Mouse (Mus musculus) midbrain, embryonic 10.5 days (tissue): ENCODE data around the gene Glis3. TPM values are rescaled to one million over a fixed set of nuclear protein-coding genes. Genes with fewer than 3 reads are reported as not detected.

Experiments
- DNase-seq: peaks from one replicate; pipeline ENCODE4 v3.0.0-alpha.2; 2017; ENCODE audit warnings: low spot score
- H3K27ac ChIP-seq: fragments of 300-500 bp; sonication (generic); replicated peaks from 2 replicates; pipeline ENCODE4 v1.5.1; 2016; ENCODE audit warnings: mild to moderate bottlenecking
- H3K27me3 ChIP-seq: fragments of 300-500 bp; sonication (generic); 2 replicates; pipeline ENCODE4 v1.6.1; 2016; ENCODE audit warnings: low read depth, mild to moderate bottlenecking; ENCODE audit not compliant: poor library complexity, severe bottlenecking
- H3K36me3 ChIP-seq: fragments of 300-500 bp; sonication (generic); 2 replicates; pipeline ENCODE4 v1.6.1; 2016; ENCODE audit warnings: mild to moderate bottlenecking, moderate library complexity
- H3K4me1 ChIP-seq: fragments of 300-500 bp; sonication (generic); 2 replicates; pipeline ENCODE4 v1.6.1; 2016
- H3K4me3 ChIP-seq: fragments of 300-500 bp; sonication (generic); 2 replicates; pipeline ENCODE4 v1.5.1; 2016; ENCODE audit warnings: mild to moderate bottlenecking, moderate library complexity
- H3K9me3 ChIP-seq: fragments of 300-500 bp; sonication (generic); replicated peaks from 2 replicates; pipeline ENCODE4 v1.6.1; 2016; ENCODE audit warnings: mild to moderate bottlenecking
- WGBS: fragments of 180-500 bp; shearing (Covaris S2); methylation state at CpG from one replicate; pipeline ENCODE4 v1.1.7; 2016; 5-methylcytosine and 5-hydroxymethylcytosine counted together
- polyA plus RNA-seq: library from polyadenylated mRNA; unstranded; fragments of >200 nt; fragmentation: Nextera tagmentation; extraction: Ambion mirVana; gene quantifications from 2 replicates; pipeline ENCODE4 v1.2.1, GENCODE M21; 2016

Gene Glis3
- polyA plus RNA-seq, 1 experiment from 2014 or later, result 4.3 TPM

DNA sequence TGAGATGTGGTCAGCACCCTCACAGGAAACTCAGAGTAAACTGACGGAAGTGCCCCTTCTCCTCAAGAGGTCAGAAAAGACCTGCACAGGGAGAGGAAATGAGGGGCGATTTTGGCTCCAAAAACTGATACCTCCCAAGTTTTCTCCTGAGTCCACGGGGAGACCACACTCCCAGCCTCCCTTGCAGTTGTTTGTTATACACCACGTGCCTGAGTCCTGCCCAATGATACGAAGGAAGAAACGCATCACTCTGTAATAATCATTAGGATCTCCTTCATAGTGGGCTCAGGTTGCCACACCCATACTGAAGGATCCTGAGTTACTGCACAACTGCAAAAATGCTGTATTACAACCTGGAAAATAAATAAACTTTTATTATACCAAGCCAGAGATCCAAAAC, 161.0 kb downstream of the Glis3 start:
- H3K4me3 ChIP-seq, result no peak overlapping the region
- no peaks in the 10 kb centered on the region for H3K27me3 ChIP-seq
- H3K4me1 ChIP-seq, result peaks cover 37% of the 10 kb centered on the region
- no peaks in the 10 kb centered on the region for H3K36me3 ChIP-seq
- no peak for DNase-seq
- 90% methylated on average over 6 of the region's 6 CpGs for WGBS
- H3K9me3 ChIP-seq, result no peaks in the 10 kb centered on the region
- H3K27ac ChIP-seq, result no peak overlapping the region

DNA sequence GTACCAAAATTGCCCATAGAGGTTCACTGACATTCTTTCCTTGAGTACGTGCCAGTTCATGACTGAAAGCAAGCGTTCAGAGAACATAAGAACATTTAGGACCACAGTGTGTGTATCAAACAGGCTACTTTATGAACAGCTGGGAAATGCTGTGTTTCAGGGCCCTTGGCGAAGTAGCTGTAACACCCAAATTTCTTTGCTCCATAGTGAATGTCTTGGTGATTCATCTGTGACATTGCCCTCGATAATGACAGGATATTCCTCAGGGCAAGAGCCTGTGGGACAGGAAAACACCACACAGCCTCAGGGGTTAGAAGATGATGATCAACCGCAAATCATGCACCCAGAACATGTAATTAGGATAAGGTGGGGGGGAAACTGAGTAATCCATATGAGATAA, 161.6 kb downstream of the Glis3 start:
- no peaks in the 10 kb centered on the region for H3K27me3 ChIP-seq
- H3K4me1 ChIP-seq, result peaks cover 37% of the 10 kb centered on the region
- WGBS, result 92% methylated on average over 5 of the region's 5 CpGs
- H3K4me3 ChIP-seq, result no peak overlapping the region
- no peak for DNase-seq
- no peaks in the 10 kb centered on the region for H3K36me3 ChIP-seq
- no peaks in the 10 kb centered on the region for H3K9me3 ChIP-seq
- no peak overlapping the region for H3K27ac ChIP-seq

DNA sequence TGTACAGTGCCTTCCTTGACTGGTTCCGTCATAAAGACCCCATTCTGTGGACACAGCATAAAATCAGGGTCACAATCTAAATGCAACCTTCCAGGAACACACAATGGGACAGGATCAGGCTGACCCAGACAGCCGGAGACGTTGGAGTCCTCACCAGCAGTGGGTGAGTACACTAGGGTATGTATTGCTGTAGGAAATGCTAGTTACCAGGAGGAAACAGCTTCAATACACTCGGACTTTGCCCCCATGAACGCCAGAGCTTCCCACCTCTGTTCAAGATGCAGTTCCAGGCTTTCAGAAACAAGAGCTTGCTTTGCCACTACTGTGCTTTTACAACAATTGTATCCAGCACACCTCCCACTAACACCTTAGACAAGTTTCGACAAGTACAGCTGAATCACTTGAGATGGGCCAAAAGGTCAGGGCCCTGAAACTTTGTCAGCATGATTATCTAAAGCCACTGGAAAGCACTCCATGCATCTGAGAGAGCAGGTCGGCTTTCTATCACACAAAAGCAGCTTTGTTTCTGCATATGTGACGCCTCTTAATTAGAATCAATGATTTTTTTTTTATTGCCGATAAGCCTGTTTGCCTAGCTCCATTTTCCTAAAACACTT, 162.3 kb downstream of the Glis3 start:
- Histone ChIP-seq H3K27ac (no peak overlapping the region), H3K9me3 (no peaks in the 10 kb centered on the region), H3K4me3 (no peak overlapping the region), H3K4me1 (peaks cover 40% of the 10 kb centered on the region), H3K36me3 (no peaks in the 10 kb centered on the region), H3K27me3 (no peaks in the 10 kb centered on the region)
- 56% methylated on average over 9 of the region's 9 CpGs for WGBS
- no peak for DNase-seq

DNA sequence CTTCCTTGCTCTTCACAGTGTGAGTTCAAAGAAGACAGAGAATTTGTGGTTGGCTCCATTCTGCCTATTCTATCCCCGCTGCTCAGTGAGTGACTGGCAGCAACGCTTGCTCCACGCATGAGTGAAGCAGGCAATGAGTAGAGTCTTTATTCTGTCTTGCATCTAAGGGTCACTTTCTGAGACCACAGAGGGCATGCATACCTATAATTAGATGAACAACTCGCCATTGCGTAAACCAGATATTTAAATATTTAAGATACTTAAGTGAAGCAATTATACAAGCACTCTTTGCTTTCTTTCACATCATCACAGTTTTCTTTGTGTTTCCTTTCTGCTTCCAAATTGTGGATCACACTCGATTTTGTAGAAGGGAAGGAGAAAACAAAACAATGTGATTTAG, 163.4 kb downstream of the Glis3 start:
- peaks cover 40% of the 10 kb centered on the region for H3K4me1 ChIP-seq
- H3K27ac ChIP-seq, result no peak overlapping the region
- WGBS, result 63% methylated on average over 6 of the region's 6 CpGs

DNA sequence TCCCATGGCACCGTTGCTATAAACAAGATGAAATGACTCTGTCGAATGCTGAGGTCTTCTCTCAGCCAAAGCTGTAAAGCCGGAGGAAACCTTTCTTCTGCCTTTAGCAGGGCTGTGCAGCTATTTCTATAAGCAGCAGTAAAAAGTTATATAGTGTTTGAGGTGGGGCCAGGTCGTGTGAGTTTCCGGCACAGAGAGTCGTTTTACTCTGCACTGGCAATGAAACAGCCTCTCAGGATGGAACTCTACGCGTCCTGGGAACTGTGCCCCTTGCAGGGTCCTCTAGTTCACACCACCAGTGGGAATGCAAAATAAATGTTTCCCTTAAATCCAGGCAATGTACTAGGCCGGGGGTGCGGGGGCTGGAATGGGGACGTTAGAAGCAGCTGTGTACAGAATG, 167.4 kb downstream of the Glis3 start:
- DNase-seq, result no peak
- Histone ChIP-seq H3K27ac (no peak overlapping the region), H3K4me1 (peaks cover 23% of the 10 kb centered on the region), H3K4me3 (no peak overlapping the region), H3K9me3 (no peaks in the 10 kb centered on the region; the same call in 1 of the 2 replicates), H3K27me3 (no peaks in the 10 kb centered on the region), H3K36me3 (no peaks in the 10 kb centered on the region)
- WGBS, result 91% methylated on average over 11 of the region's 11 CpGs

More for the DNA sequence above, 163.4 kb downstream of the Glis3 start:
- no peak overlapping the region for H3K4me3 ChIP-seq
- no peaks in the 10 kb centered on the region for H3K36me3 ChIP-seq
- no peak for DNase-seq
- H3K27me3 ChIP-seq, result no peaks in the 10 kb centered on the region
- no peaks in the 10 kb centered on the region for H3K9me3 ChIP-seq

DNA sequence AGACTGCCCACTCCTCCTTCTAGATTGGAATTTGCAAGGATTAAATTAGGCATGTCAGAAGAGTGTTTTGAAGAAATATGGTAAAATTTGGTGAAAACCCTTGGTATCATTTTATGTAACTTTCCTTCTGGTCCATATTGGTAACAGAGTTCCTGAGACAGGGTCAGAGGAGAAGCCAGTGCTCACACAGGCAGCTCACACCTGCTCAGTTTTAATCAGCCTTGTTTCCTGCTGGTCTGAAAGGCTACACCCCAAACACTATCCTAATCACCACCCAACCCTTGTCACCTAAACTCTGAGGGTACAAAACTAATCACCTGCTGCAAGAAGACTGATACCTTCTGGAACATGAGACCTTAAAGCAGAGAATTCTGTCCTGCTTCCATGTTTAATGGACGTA, 168.0 kb downstream of the Glis3 start:
- no peak for DNase-seq
- H3K27ac ChIP-seq, result no peak overlapping the region
- WGBS, result 96% methylated on average over 1 of the region's 1 CpGs
- no peaks in the 10 kb centered on the region for H3K27me3 ChIP-seq
- no peak overlapping the region for H3K4me3 ChIP-seq
- peaks cover 18% of the 10 kb centered on the region for H3K4me1 ChIP-seq
- no peaks in the 10 kb centered on the region for H3K36me3 ChIP-seq
- no peaks in the 10 kb centered on the region; the same call in 1 of the 2 replicates for H3K9me3 ChIP-seq

DNA sequence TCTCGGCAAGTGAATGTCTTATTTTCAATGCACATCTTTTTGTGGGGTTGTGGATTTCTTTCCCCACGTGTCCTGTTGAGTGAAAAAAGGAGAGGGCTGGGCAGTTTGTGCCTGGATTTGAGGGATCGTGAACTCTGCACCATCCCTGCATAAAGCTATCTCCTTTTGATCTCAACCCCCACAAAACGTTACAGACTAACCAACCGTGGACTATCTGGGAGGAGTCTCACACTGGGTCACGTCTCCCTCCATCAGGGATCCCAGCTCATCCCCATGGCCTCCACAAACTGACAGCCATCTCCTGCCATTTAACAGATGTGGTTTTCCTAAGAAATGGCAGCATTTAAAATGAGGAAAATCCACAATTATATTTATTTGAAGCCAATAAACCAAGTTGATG, 174.5 kb downstream of the Glis3 start:
- Histone ChIP-seq H3K27ac (no peak overlapping the region), H3K9me3 (no peaks in the 10 kb centered on the region; the same call in 1 of the 2 replicates), H3K4me3 (no peak overlapping the region), H3K36me3 (no peaks in the 10 kb centered on the region), H3K4me1 (0 out of 2 replicates have a peak, but pooled peaks cover 5% of the 10 kb centered on the region), H3K27me3 (no peaks in the 10 kb centered on the region)
- DNase-seq, result no peak
- 44% methylated on average over 6 of the region's 6 CpGs for WGBS

DNA sequence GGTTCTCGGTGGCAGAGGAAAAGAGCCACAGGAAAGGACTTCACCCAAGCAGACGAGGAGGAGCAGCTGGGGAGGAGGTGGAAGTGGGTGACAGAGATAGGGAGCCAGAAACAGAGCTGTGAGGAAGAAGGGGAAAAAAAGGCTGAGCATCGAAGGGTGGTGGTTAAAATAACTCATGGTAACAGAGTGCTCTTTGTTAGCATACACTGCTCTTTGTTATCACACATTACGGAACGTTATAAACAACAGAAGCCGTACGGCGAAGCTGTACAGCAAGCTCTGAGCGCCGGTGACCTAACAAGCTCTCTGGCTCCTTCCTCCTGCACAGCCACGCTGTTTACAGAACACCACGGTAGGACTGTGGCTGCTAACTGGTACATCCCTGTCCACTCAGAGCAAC, 176.9 kb downstream of the Glis3 start:
- Histone ChIP-seq H3K4me3 (no peak overlapping the region), H3K9me3 (no peaks in the 10 kb centered on the region), H3K27me3 (no peaks in the 10 kb centered on the region), H3K36me3 (no peaks in the 10 kb centered on the region), H3K4me1 (0 out of 2 replicates have a peak, but pooled peaks cover 5% of the 10 kb centered on the region), H3K27ac (no peak overlapping the region)
- WGBS, result 89% methylated on average over 12 of the region's 12 CpGs
- no peak for DNase-seq

DNA sequence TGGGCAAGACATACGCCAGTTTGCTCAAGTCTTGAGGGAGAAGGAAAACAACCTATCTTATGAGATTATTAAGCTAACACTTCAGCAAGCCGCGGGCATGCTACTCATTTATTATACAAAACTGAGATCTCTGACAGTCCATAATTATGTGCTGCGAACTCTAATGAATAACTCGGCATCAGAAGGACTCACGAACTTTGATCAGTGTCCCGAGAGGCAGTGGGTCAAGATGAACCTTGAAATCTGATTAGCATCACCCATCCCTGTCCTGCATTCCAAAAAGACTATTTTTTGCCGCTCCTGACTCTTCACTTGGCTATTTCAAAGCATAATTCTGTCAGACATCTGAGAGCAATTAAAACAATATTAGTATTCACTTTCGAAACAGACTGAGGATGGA, 178.9 kb downstream of the Glis3 start:
- Histone ChIP-seq H3K4me1 (0 out of 2 replicates have a peak, but pooled peaks cover 5% of the 10 kb centered on the region), H3K36me3 (no peaks in the 10 kb centered on the region), H3K27ac (no peak overlapping the region), H3K27me3 (no peaks in the 10 kb centered on the region), H3K9me3 (no peaks in the 10 kb centered on the region), H3K4me3 (no peak overlapping the region)
- DNase-seq, result no peak
- WGBS, result 79% methylated on average over 9 of the region's 9 CpGs

DNA sequence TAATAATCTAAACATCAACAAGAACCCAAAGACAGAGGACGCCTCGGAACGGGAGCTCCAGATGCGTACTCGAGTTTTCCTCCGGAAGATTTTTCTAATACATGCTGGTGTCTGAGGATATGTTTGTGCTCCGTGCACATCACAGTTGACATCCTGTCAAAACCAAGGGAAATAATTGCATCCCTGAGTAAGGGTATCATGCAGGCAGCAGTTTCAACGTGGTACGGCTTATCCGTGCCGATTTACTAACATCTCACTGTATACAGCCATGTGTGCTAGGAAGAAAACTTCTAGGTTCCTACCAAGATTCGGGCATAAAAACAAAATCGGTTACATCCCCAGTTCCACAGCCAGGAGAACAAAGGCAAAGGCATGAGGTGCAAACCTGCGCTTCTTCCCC, 179.4 kb downstream of the Glis3 start:
- Histone ChIP-seq H3K27me3 (no peaks in the 10 kb centered on the region), H3K4me3 (no peak overlapping the region), H3K4me1 (0 out of 2 replicates have a peak, but pooled peaks cover 5% of the 10 kb centered on the region), H3K27ac (no peak overlapping the region), H3K36me3 (no peaks in the 10 kb centered on the region), H3K9me3 (no peaks in the 10 kb centered on the region)
- WGBS, result 94% methylated on average over 14 of the region's 14 CpGs
- no peak for DNase-seq

DNA sequence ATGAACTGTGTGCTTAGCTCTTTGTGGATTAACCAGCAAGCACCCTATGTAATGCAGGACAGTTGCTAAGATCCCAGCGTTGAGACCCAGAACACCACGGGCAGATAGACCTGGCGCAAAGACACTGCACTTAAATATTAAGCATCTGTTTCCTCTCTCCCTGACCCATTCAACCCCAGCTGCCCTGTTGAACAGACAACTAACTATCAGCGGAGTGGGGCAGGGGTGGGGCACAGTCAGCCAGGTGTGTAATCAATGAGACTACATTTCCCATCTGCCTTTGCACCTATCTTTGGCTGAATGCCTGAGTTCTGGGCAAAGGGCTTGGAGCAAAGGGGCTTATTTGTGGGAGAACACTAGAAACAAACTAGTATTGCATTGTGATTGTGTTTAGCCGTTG, 180.1 kb downstream of the Glis3 start:
- 93% methylated on average over 5 of the region's 5 CpGs for WGBS
- no peak for DNase-seq
- H3K36me3 ChIP-seq, result no peaks in the 10 kb centered on the region

DNA sequence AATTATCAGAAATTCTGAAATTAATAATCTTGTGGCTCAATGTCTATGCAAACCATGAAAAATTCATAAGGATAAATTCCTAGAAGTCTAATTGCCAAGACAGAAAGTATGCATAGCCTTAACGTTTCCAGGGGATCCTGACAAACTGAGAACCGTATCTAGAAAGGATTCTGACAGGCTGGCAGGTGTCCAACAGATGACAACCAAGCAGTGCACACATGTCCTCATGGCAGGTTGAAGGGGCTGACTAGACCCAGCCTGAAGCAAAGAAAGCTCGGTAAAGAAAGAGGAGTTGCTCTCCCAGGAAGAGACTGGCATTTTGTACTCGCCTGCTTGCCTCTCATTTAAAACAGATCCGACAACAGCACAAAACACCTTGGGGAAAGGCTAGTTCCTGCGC, 184.0 kb downstream of the Glis3 start:
- no peaks in the 10 kb centered on the region for H3K4me1 ChIP-seq
- WGBS, result 82% methylated on average over 6 of the region's 6 CpGs
- no peaks in the 10 kb centered on the region for H3K9me3 ChIP-seq
- H3K4me3 ChIP-seq, result no peak overlapping the region
- DNase-seq, result no peak
- H3K27me3 ChIP-seq, result no peaks in the 10 kb centered on the region
- no peaks in the 10 kb centered on the region for H3K36me3 ChIP-seq
- H3K27ac ChIP-seq, result no peak overlapping the region

More for the DNA sequence above, 180.1 kb downstream of the Glis3 start:
- Histone ChIP-seq H3K27ac (no peak overlapping the region), H3K9me3 (no peaks in the 10 kb centered on the region), H3K4me1 (no peaks in the 10 kb centered on the region), H3K4me3 (no peak overlapping the region), H3K27me3 (no peaks in the 10 kb centered on the region)

DNA sequence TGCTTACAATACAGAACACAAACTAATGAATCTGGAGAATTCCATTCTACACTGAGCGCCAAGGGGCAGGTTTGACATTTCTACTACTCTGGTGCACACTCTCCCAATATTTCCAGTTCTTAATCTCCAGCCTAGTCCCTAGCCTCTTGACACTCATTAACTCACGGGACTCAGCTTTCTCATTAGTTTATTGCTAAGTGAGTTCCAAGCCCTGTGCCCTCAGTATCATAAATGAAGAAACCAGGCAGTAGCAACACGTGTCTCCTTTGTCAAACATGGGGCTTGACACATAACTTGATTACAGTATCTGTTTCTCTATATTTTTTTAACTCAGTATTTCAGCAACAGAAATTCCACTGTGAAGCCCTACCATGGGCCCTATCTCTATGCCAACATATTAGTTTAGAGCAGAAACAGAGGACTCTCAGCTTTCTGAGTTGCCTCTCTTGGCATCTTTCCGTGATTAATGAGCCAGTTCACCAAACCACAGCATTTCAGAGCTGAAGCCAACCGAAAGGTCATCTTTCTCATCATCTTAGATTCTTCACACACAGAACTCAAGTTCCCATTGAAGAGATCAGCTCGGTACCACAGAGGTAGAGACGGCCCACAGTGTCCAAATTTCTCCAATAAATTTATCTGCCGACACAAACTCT, 186.1 kb downstream of the Glis3 start:
- H3K27ac ChIP-seq, result no peak overlapping the region
- H3K4me1 ChIP-seq, result no peaks in the 10 kb centered on the region
- WGBS, result 92% methylated on average over 8 of the region's 8 CpGs
- no peaks in the 10 kb centered on the region for H3K9me3 ChIP-seq
- H3K27me3 ChIP-seq, result no peaks in the 10 kb centered on the region
- no peak for DNase-seq
- no peaks in the 10 kb centered on the region for H3K36me3 ChIP-seq
- no peak overlapping the region for H3K4me3 ChIP-seq
